In genomic region chr15:98167645-98168621, GRCm38 (mm10) we compare ENCODE assay signal across 8 mouse cellular contexts. TPM values are rescaled to one million over a fixed set of nuclear protein-coding genes. Genes with fewer than 3 reads are reported as not detected.
DNase-seq lines count a peak whose midpoint lies in the region; ATAC-seq lines count a peak whose summit lies in the region.

No protein-coding gene starts in this region.

- H3K4me1 ChIP-seq in embryonic facial prominence, embryonic 14.5 days (ENCODE audit: control insufficient read depth, insufficient read depth, low read length) = no peaks in the 10 kb centered on the region
- peaks cover 9% of the 10 kb centered on the region for H3K4me1 ChIP-seq in liver, embryonic 13.5 days (replicated peaks)
- H3K4me1 ChIP-seq in neural tube, embryonic 11.5 days (ENCODE audit: control insufficient read depth, insufficient read depth, low read length) = peaks cover 15% of the 10 kb centered on the region

- H3K36me3 ChIP-seq in embryonic facial prominence, embryonic 14.5 days (ENCODE audit: control insufficient read depth, insufficient read depth, low read length) = no peaks in the 10 kb centered on the region
- no peaks in the 10 kb centered on the region for H3K36me3 ChIP-seq in liver, embryonic 13.5 days
- no peaks in the 10 kb centered on the region for H3K36me3 ChIP-seq in neural tube, embryonic 11.5 days (ENCODE audit: control insufficient read depth, insufficient read depth, low read length)

- peak overlapping the region; percentile 45 for H3K4me3 ChIP-seq in embryonic facial prominence, embryonic 14.5 days (ENCODE audit: low read depth, low read length)
- peak overlapping the region; percentile 29 for H3K4me3 ChIP-seq in liver, embryonic 13.5 days (replicated peaks)
- H3K4me3 ChIP-seq in neural tube, embryonic 11.5 days (ENCODE audit: low read depth, low read length) = peak overlapping the region; percentile 45

- H3K27me3 ChIP-seq in embryonic facial prominence, embryonic 14.5 days (replicated peaks; ENCODE audit: control insufficient read depth, insufficient read depth, low read length) = peaks cover 73% of the 10 kb centered on the region
- peaks cover 88% of the 10 kb centered on the region for H3K27me3 ChIP-seq in liver, embryonic 13.5 days
- peaks cover 41% of the 10 kb centered on the region for H3K27me3 ChIP-seq in neural tube, embryonic 11.5 days (ENCODE audit: control insufficient read depth, insufficient read depth, low read length)

- no peaks in the 10 kb centered on the region for H3K9me3 ChIP-seq in embryonic facial prominence, embryonic 14.5 days (ENCODE audit: control insufficient read depth, low read length)
- H3K9me3 ChIP-seq in liver, embryonic 13.5 days (replicated peaks) = no peaks in the 10 kb centered on the region
- no peaks in the 10 kb centered on the region for H3K9me3 ChIP-seq in neural tube, embryonic 11.5 days (ENCODE audit: control insufficient read depth, low read length)

- DNase-seq in A20 (ENCODE audit: low read depth, low spot score) = peak; percentile 30
- DNase-seq in adrenal gland, postnatal 25 days = peak; percentile 70
- peak; percentile 96 for DNase-seq in embryonic facial prominence, embryonic 14.5 days (ENCODE audit: low spot score)
- peak; percentile 79 to 84 for DNase-seq in heart, postnatal 10 days
- peak; percentile 65 to 74 for DNase-seq in kidney, postnatal 25 days
- no peak for DNase-seq in liver, embryonic 13.5 days
- DNase-seq in neural tube, embryonic 11.5 days (ENCODE audit: low spot score) = peak; percentile 95
- peak; percentile 86 for DNase-seq in testis, postnatal 10 days (ENCODE audit: low spot score)

- no peak overlapping the region for H3K27ac ChIP-seq in embryonic facial prominence, embryonic 14.5 days (replicated peaks; ENCODE audit: low read depth, low read length)
- no peak overlapping the region for H3K27ac ChIP-seq in liver, embryonic 13.5 days
- H3K27ac ChIP-seq in neural tube, embryonic 11.5 days (ENCODE audit: low read depth, low read length) = peak overlapping the region; percentile 87

- 3% methylated on average over 51 of the region's 69 CpGs for WGBS in embryonic facial prominence, embryonic 14.5 days
- WGBS in liver, embryonic 13.5 days (ENCODE audit: insufficient replicate concordance) = 4% methylated on average over 69 of the region's 69 CpGs
- WGBS in neural tube, embryonic 11.5 days = 2% methylated on average over 69 of the region's 69 CpGs

- intact Hi-C loops in heart, postnatal 10 days (cut with DNase I) = no loop called here

- H3K9ac ChIP-seq in embryonic facial prominence, embryonic 14.5 days (ENCODE audit: low read depth, low read length) = peak overlapping the region; percentile 38; the same call in 1 of the 2 replicates
- H3K9ac ChIP-seq in liver, embryonic 13.5 days = no peak overlapping the region
- H3K9ac ChIP-seq in neural tube, embryonic 11.5 days (ENCODE audit: low read length) = peak overlapping the region; percentile 50

- H3K4me2 ChIP-seq in embryonic facial prominence, embryonic 14.5 days (ENCODE audit: low read depth, low read length) = peak overlapping the region; percentile 73
- H3K4me2 ChIP-seq in liver, embryonic 13.5 days = peak overlapping the region; percentile 24
- peak overlapping the region; percentile 72 for H3K4me2 ChIP-seq in neural tube, embryonic 11.5 days (ENCODE audit: low read depth)

- ATAC-seq in embryonic facial prominence, embryonic 14.5 days (ENCODE audit: low read depth) = peak; percentile 88
- no peak for ATAC-seq in liver, embryonic 13.5 days (ENCODE audit: low read depth)
- peak; percentile 94 for ATAC-seq in neural tube, embryonic 11.5 days (ENCODE audit: insufficient read depth, low FRiP score, low TSS enrichment)

RNA-seq across cellular contexts. Expression of gene Ccdc184, which starts 1.0 kb away (rescaled TPM):
- 0.55 and 0.71 TPM in 2 replicates for total RNA-seq in adrenal gland, postnatal 25 days (2021)
- polyA plus RNA-seq in embryonic facial prominence, embryonic 14.5 days (2014; fragmentation: Nextera tagmentation; extraction: Ambion mirVana) = 2.0 and 2.5 TPM in 2 replicates
- total RNA-seq in heart, postnatal 10 days (2021) = under 1 TPM; 0.57 to 0.64 TPM
- 0.07 TPM in 1 of 2 replicates, not detected in the other for polyA plus RNA-seq in liver, embryonic 13.5 days (2015; fragmentation: Nextera tagmentation; extraction: Ambion mirVana)
- polyA plus RNA-seq in neural tube, embryonic 11.5 days (2014; fragmentation: Nextera tagmentation; extraction: Ambion mirVana) = 10.3 and 12.2 TPM in 2 replicates

RNA-seq across cellular contexts. Expression of gene Asb8, which starts 2.5 kb away (rescaled TPM):
- 36.2 and 46.2 TPM in 2 replicates for total RNA-seq in adrenal gland, postnatal 25 days (2021)
- polyA plus RNA-seq in embryonic facial prominence, embryonic 14.5 days (2014; fragmentation: Nextera tagmentation; extraction: Ambion mirVana) = 58.4 and 62.5 TPM in 2 replicates
- total RNA-seq in heart, postnatal 10 days (2021) = 100 to 1,000 TPM; 104 to 109 TPM
- polyA plus RNA-seq in liver, embryonic 13.5 days (2015; fragmentation: Nextera tagmentation; extraction: Ambion mirVana) = 23.7 and 25.4 TPM in 2 replicates
- 50.7 and 58.1 TPM in 2 replicates for polyA plus RNA-seq in neural tube, embryonic 11.5 days (2014; fragmentation: Nextera tagmentation; extraction: Ambion mirVana)

RNA-seq across cellular contexts. Expression of gene Olfr288, which starts 27.4 kb away (rescaled TPM):
- not detected in 2 replicates for total RNA-seq in adrenal gland, postnatal 25 days (2021)
- not detected in 2 replicates for polyA plus RNA-seq in embryonic facial prominence, embryonic 14.5 days (2014; fragmentation: Nextera tagmentation; extraction: Ambion mirVana)
- not detected for total RNA-seq in heart, postnatal 10 days (2021)
- not detected in 2 replicates for polyA plus RNA-seq in liver, embryonic 13.5 days (2015; fragmentation: Nextera tagmentation; extraction: Ambion mirVana)
- not detected in 2 replicates for polyA plus RNA-seq in neural tube, embryonic 11.5 days (2014; fragmentation: Nextera tagmentation; extraction: Ambion mirVana)

RNA-seq across cellular contexts. Expression of gene Gm44579, which starts 52.8 kb away (rescaled TPM):
- total RNA-seq in adrenal gland, postnatal 25 days (2021) = not detected in 2 replicates
- not detected in 2 replicates for polyA plus RNA-seq in embryonic facial prominence, embryonic 14.5 days (2014; fragmentation: Nextera tagmentation; extraction: Ambion mirVana)
- total RNA-seq in heart, postnatal 10 days (2021) = not detected
- not detected in 2 replicates for polyA plus RNA-seq in liver, embryonic 13.5 days (2015; fragmentation: Nextera tagmentation; extraction: Ambion mirVana)
- not detected in 2 replicates for polyA plus RNA-seq in neural tube, embryonic 11.5 days (2014; fragmentation: Nextera tagmentation; extraction: Ambion mirVana)

RNA-seq across cellular contexts. Expression of gene Olfr287, which starts 52.9 kb away (rescaled TPM):
- not detected in 2 replicates for total RNA-seq in adrenal gland, postnatal 25 days (2021)
- not detected in 2 replicates for polyA plus RNA-seq in embryonic facial prominence, embryonic 14.5 days (2014; fragmentation: Nextera tagmentation; extraction: Ambion mirVana)
- total RNA-seq in heart, postnatal 10 days (2021) = not detected
- polyA plus RNA-seq in liver, embryonic 13.5 days (2015; fragmentation: Nextera tagmentation; extraction: Ambion mirVana) = not detected in 2 replicates
- polyA plus RNA-seq in neural tube, embryonic 11.5 days (2014; fragmentation: Nextera tagmentation; extraction: Ambion mirVana) = not detected in 2 replicates
